Mouse (Mus musculus) myocyte (in vitro differentiated cells): ENCODE data around the gene Pin1.

Experiments
- MAX ChIP-seq: IDR thresholded peaks from one replicate; pipeline ENCODE4 v1.6.1; 2011; ENCODE audit warnings: low read depth, mild to moderate bottlenecking, control low read depth
- POLR2A ChIP-seq: IDR thresholded peaks from one replicate; pipeline ENCODE4 v1.6.1; 2011; ENCODE audit warnings: low read depth, mild to moderate bottlenecking, control low read depth, moderate library complexity; ENCODE audit not compliant: insufficient read length

GRCm38 (mm10) chr9:20616685-20617084, 35.2 kb upstream of the Pin1 start:
- TF ChIP-seq MAX (no peak), POLR2A (no peak)
